Comparison of ENCODE assay signal across 8 mouse cellular contexts in the genomic region with DNA sequence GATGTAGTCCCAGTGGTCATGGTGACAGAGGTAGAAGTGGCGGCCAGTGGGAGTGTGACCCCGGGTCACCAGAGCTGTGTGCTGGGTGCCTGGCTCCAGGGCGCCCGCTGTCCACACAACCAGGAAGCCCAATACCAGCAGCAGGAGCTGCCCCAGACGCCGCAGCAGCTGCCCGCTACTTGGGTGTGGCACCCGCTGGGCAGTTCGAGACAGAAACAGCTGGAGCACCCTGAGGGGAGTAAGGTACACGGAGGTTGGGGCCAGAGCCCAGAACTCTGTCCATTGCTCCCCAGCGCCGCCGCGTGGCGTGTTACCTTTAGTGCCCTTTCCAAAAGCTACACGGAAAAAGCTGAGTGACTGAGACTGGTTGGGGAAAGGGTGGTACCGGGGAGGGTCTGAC. TPM values are rescaled to one million over a fixed set of nuclear protein-coding genes. Genes with fewer than 3 reads are reported as not detected.
DNase-seq lines count a peak whose midpoint lies in the region; ATAC-seq and TF ChIP-seq lines count a peak whose summit lies in the region.

No protein-coding gene starts in this region.

- no peaks in the 10 kb centered on the region for H3K9me3 ChIP-seq in midbrain, embryonic 10.5 days (replicated peaks)
- H3K9me3 ChIP-seq in midbrain, postnatal 0 days (ENCODE audit: low read length), result no peaks in the 10 kb centered on the region
- H3K9me3 ChIP-seq in stomach, postnatal 0 days (ENCODE audit: control insufficient read depth, low read length), result no peaks in the 10 kb centered on the region

- 32% methylated on average over 17 of the region's 17 CpGs for WGBS in midbrain, embryonic 10.5 days
- WGBS in midbrain, postnatal 0 days, result 34% methylated on average over 17 of the region's 17 CpGs
- WGBS in lung, adult 2 months, result 19% methylated on average over 17 of the region's 17 CpGs
- 29% methylated on average over 17 of the region's 17 CpGs for WGBS in stomach, postnatal 0 days

- peaks cover 18% of the 10 kb centered on the region for H3K4me1 ChIP-seq in midbrain, embryonic 10.5 days
- H3K4me1 ChIP-seq in midbrain, postnatal 0 days (ENCODE audit: insufficient read depth, low read length), result no peaks in the 10 kb centered on the region
- no peaks in the 10 kb centered on the region for H3K4me1 ChIP-seq in bone marrow macrophage, adult 2 months (ENCODE audit: control insufficient read depth, insufficient read depth, low read length)
- peaks cover 2% of the 10 kb centered on the region; the same call in 1 of the 2 replicates for H3K4me1 ChIP-seq in lung, adult 2 months (ENCODE audit: control insufficient read depth, insufficient read depth, low read length)
- no peaks in the 10 kb centered on the region for H3K4me1 ChIP-seq in stomach, postnatal 0 days (replicated peaks; ENCODE audit: control insufficient read depth, insufficient read depth)

- intact Hi-C loops in left cerebral cortex, postnatal 14 days (cut with DNase I), result no loop called here

- no peaks in the 10 kb centered on the region for H3K36me3 ChIP-seq in midbrain, embryonic 10.5 days
- H3K36me3 ChIP-seq in midbrain, postnatal 0 days (ENCODE audit: insufficient read depth, low read length), result 0 out of 2 replicates have a peak, but pooled peaks cover under 1% of the 10 kb centered on the region
- H3K36me3 ChIP-seq in stomach, postnatal 0 days (ENCODE audit: control insufficient read depth, insufficient read depth, low read length), result no peaks in the 10 kb centered on the region

- 0 out of 2 replicates have a peak overlapping the region, but pooled peaks have one; percentile 14 for H3K4me3 ChIP-seq in midbrain, embryonic 10.5 days
- no peak overlapping the region for H3K4me3 ChIP-seq in midbrain, postnatal 0 days (ENCODE audit: low read depth, low read length)
- H3K4me3 ChIP-seq in bone marrow macrophage, adult 2 months (ENCODE audit: insufficient read depth, low read length), result no peak overlapping the region
- no peak overlapping the region for H3K4me3 ChIP-seq in lung, adult 2 months (replicated peaks; ENCODE audit: extremely low read depth, low read depth, low read length)
- H3K4me3 ChIP-seq in stomach, postnatal 0 days (ENCODE audit: low read depth, low read length), result no peak overlapping the region

- TF ChIP-seq CTCF in midbrain, postnatal 0 days (IDR thresholded peaks at IDR 0.05), result no peak
- TF ChIP-seq CTCF in bone marrow macrophage, adult 2 months (IDR thresholded peaks at IDR 0.05; ENCODE audit: low read depth, low read length), result peak; percentile 55
- TF ChIP-seq CTCF in lung, adult 2 months (IDR thresholded peaks at IDR 0.05; ENCODE audit: insufficient read depth, low read length), result peak; percentile 50; the same call in 1 of the 2 replicates
- peak; percentile 64 for TF ChIP-seq CTCF in stomach, postnatal 0 days (IDR thresholded peaks at IDR 0.05; ENCODE audit: low read depth)

- H3K27me3 ChIP-seq in midbrain, embryonic 10.5 days (ENCODE audit: low read depth, poor library complexity, severe bottlenecking), result peaks cover 30% of the 10 kb centered on the region
- H3K27me3 ChIP-seq in midbrain, postnatal 0 days (ENCODE audit: insufficient read depth, low read length), result no peaks in the 10 kb centered on the region
- no peaks in the 10 kb centered on the region for H3K27me3 ChIP-seq in stomach, postnatal 0 days (ENCODE audit: control insufficient read depth, insufficient read depth, low read length)

- no peak overlapping the region for H3K27ac ChIP-seq in midbrain, embryonic 10.5 days (replicated peaks)
- H3K27ac ChIP-seq in midbrain, postnatal 0 days (ENCODE audit: low read depth, low read length), result no peak overlapping the region
- no peak overlapping the region for H3K27ac ChIP-seq in bone marrow macrophage, adult 2 months (ENCODE audit: insufficient read depth, low read depth, low read length)
- H3K27ac ChIP-seq in stomach, postnatal 0 days (replicated peaks), result no peak overlapping the region

- TF ChIP-seq POLR2A in bone marrow macrophage, adult 2 months (IDR thresholded peaks at IDR 0.05; ENCODE audit: borderline replicate concordance, low read depth, low read length), result no peak
- TF ChIP-seq POLR2A in lung, adult 2 months (IDR thresholded peaks at IDR 0.05; ENCODE audit: borderline replicate concordance, extremely low read depth, low read depth, low read length), result no peak

- no peak overlapping the region for H3K9ac ChIP-seq in midbrain, postnatal 0 days (replicated peaks; ENCODE audit: low read length, poor library complexity, severe bottlenecking)
- 0 out of 2 replicates have a peak overlapping the region, but pooled peaks have one; percentile 13 for H3K9ac ChIP-seq in stomach, postnatal 0 days (ENCODE audit: low read length)

- H3K4me2 ChIP-seq in midbrain, postnatal 0 days (ENCODE audit: low read depth, low read length, poor library complexity, severe bottlenecking), result no peak overlapping the region
- peak overlapping the region; percentile 31 for H3K4me2 ChIP-seq in stomach, postnatal 0 days (replicated peaks; ENCODE audit: low read depth)

- no peak for DNase-seq in midbrain, embryonic 10.5 days (ENCODE audit: low spot score)
- no peak for DNase-seq in midbrain, postnatal 0 days (ENCODE audit: low spot score)
- peak; percentile 72 for DNase-seq in induced T-regulatory cell, adult 2 months (ENCODE audit: low read depth)
- peak; percentile 62 for DNase-seq in lung, adult 2 months
- peak; percentile 81 for DNase-seq in stomach, postnatal 0 days (ENCODE audit: low spot score)
- DNase-seq in left cerebral cortex, postnatal 14 days (ENCODE audit: low spot score in 2 of 2), result no peak
- no peak for DNase-seq in urinary bladder, adult 2 months (ENCODE audit: low spot score)

- no peak for ATAC-seq in midbrain, postnatal 0 days (ENCODE audit: low FRiP score)
- peak; percentile 61; the same call in 1 of the 2 replicates for ATAC-seq in stomach, postnatal 0 days (ENCODE audit: low FRiP score, low TSS enrichment)

- no peak for TF ChIP-seq EP300 in stomach, postnatal 0 days (optimal IDR thresholded peaks at IDR 0.05)

RNA-seq across cellular contexts. Expression of a gene that starts 8.3 kb away (rescaled TPM):
- 0.05 and 0.09 TPM in 2 replicates for polyA plus RNA-seq in midbrain, embryonic 10.5 days (2016; fragmentation: Nextera tagmentation; extraction: Ambion mirVana)
- total RNA-seq in midbrain, postnatal 0 days (2014; rRNA removed), result 0.57 and 0.71 TPM in 2 replicates
- polyA plus RNA-seq in midbrain, postnatal 0 days (2015; fragmentation: Nextera tagmentation; extraction: Ambion mirVana), result 0.66 and 0.78 TPM in 2 replicates
- 0.12 TPM in 1 of 2 replicates, not detected in the other for polyA plus RNA-seq in bone marrow macrophage, adult 2 months (2012; ENCODE audit: insufficient read depth, insufficient read length, missing spikeins)
- polyA plus RNA-seq in lung, adult 2 months (2012; rRNA removed), result 0.23 and 0.24 TPM in 2 replicates
- 0.17 and 0.23 TPM in 2 replicates for polyA plus RNA-seq in stomach, postnatal 0 days (2015; fragmentation: Nextera tagmentation; extraction: Ambion mirVana)
- total RNA-seq in left cerebral cortex, postnatal 14 days (2021), result under 1 TPM; 0.18 to 0.19 TPM
- polyA plus RNA-seq in urinary bladder, adult 2 months (2012; rRNA removed), result 0.11 and 0.25 TPM in 2 replicates

RNA-seq across cellular contexts. Expression of a gene that starts 18.7 kb away (rescaled TPM):
- 3.6 and 4.6 TPM in 2 replicates for polyA plus RNA-seq in midbrain, embryonic 10.5 days (2016; fragmentation: Nextera tagmentation; extraction: Ambion mirVana)
- 54.9 and 60.4 TPM in 2 replicates for total RNA-seq in midbrain, postnatal 0 days (2014; rRNA removed)
- polyA plus RNA-seq in midbrain, postnatal 0 days (2015; fragmentation: Nextera tagmentation; extraction: Ambion mirVana), result 6.9 and 7.4 TPM in 2 replicates
- polyA plus RNA-seq in bone marrow macrophage, adult 2 months (2012; ENCODE audit: insufficient read depth, insufficient read length, missing spikeins), result 9.2 and 10.3 TPM in 2 replicates
- 9.8 and 11.3 TPM in 2 replicates for polyA plus RNA-seq in lung, adult 2 months (2012; rRNA removed)
- 1.3 and 1.7 TPM in 2 replicates for polyA plus RNA-seq in stomach, postnatal 0 days (2015; fragmentation: Nextera tagmentation; extraction: Ambion mirVana)
- total RNA-seq in left cerebral cortex, postnatal 14 days (2021), result 10 to 100 TPM; 88.1 to 90.7 TPM
- 9.1 and 9.7 TPM in 2 replicates for polyA plus RNA-seq in urinary bladder, adult 2 months (2012; rRNA removed)

RNA-seq across cellular contexts. Expression of a gene that starts 28.1 kb away (rescaled TPM):
- 61.7 and 69.5 TPM in 2 replicates for polyA plus RNA-seq in midbrain, embryonic 10.5 days (2016; fragmentation: Nextera tagmentation; extraction: Ambion mirVana)
- 21.4 and 29.1 TPM in 2 replicates for total RNA-seq in midbrain, postnatal 0 days (2014; rRNA removed)
- polyA plus RNA-seq in midbrain, postnatal 0 days (2015; fragmentation: Nextera tagmentation; extraction: Ambion mirVana), result 33.0 and 36.0 TPM in 2 replicates
- 33.0 and 37.6 TPM in 2 replicates for polyA plus RNA-seq in bone marrow macrophage, adult 2 months (2012; ENCODE audit: insufficient read depth, insufficient read length, missing spikeins)
- polyA plus RNA-seq in lung, adult 2 months (2012; rRNA removed), result 5.1 and 8.3 TPM in 2 replicates
- polyA plus RNA-seq in stomach, postnatal 0 days (2015; fragmentation: Nextera tagmentation; extraction: Ambion mirVana), result 28.2 and 28.8 TPM in 2 replicates
- 10 to 100 TPM; 18.2 to 20.7 TPM for total RNA-seq in left cerebral cortex, postnatal 14 days (2021)
- polyA plus RNA-seq in urinary bladder, adult 2 months (2012; rRNA removed), result 20.2 and 22.0 TPM in 2 replicates

Comparison
In these comparisons a context has a peak if more than half of its experiments do, and no peak if none do; other contexts are left out.
1. DNase-seq: peak in induced T-regulatory cell, adult 2 months (single experiment), lung, adult 2 months (single experiment) and stomach, postnatal 0 days (single experiment); none in midbrain, embryonic 10.5 days (single experiment), midbrain, postnatal 0 days (single experiment), left cerebral cortex, postnatal 14 days (0 of 2) and urinary bladder, adult 2 months (single experiment).